Mouse (Mus musculus) liver, adult 2 months (tissue): ENCODE results near the gene Tmbim1.

ENCODE experiments used
- CTCF ChIP-seq: fragments of 200-500 bp; IDR thresholded peaks from 2 replicates; pipeline ENCODE4 v1.5.1; 2011; ENCODE audit warnings: low read depth, low read length, control low read depth
- POLR2A ChIP-seq: fragments of 200-500 bp; IDR thresholded peaks from 2 replicates; pipeline ENCODE4 v1.6.1; 2011; ENCODE audit warnings: low read length, control low read depth; ENCODE audit not compliant: insufficient read depth; ENCODE audit errors: extremely low read depth

DNA sequence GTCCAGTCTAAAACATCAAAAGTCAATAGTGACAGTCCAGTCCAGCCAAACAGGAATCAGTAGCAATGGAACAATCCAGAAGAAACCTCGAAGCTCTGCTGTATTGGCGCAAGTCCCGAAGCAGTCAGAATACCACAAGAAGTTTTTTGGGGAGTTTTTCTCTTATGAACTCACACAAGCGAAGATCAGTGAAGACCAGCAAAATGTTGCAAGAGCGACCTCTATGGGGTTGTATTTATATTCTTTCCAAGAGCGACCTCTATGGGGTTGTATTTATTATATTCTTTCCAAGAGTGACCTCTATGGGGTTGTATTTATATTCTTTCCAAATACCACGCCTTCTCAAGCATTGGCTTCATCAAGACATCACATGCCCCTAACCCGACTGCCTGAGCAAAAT is 36.7 kb downstream of the Tmbim1 start:
- TF ChIP-seq POLR2A = no peak
- no peak for TF ChIP-seq CTCF
